Mouse (Mus musculus) ovary, postnatal 14 days (tissue): ENCODE data around the gene Kcnb1.

ENCODE experiments used
- DNase-seq: peaks from one replicate; pipeline ENCODE4 v3.0.0; 2022; ENCODE audit warnings: low spot score

The Kcnb1 gene

DNA sequence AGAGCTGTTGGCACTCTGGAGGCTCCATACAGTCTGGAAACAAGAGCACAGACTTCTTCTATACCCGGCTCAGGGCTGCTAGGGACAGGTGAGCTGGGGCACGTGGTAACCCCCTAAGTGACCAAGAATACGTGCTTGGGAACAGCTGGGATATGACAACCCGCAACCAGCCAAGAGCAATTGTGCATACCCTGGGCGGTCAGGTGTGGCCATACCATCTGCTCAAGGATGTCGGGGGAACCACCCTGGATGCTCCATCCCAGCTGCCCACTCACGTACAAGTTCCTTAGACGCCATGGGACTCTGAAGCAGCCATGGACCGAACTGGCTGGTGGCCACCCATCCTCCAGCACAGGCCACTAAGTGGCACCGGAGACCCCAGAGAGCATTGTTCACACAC lies 26.8 kb downstream of the Kcnb1 start:
- no peak for DNase-seq

DNA sequence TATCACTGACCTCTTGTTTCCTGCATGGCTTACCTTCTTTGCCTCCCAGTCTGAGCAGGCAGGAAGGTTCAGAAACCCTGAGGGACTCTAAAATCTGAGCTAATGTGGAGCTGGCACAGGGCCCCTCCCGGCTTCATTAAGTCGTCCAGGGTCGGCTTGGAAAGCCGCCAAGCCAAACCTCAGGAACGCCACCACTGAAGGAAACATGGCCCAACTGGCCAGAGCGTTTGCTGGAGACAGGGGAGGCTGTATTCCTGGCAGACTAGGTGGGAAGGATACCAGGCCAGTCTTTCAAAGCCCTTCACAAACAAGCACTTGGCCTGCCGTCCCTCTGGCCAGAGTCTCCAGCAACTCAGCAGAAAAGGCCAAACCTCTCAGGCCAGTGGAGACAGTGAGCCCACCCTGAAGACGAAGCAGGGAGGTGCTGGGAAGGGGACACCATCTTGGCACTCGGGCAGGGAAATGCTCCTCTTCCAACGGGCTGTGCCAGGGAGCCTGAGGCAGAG lies 27.4 kb downstream of the Kcnb1 start:
- peak; percentile 40 for DNase-seq

DNA sequence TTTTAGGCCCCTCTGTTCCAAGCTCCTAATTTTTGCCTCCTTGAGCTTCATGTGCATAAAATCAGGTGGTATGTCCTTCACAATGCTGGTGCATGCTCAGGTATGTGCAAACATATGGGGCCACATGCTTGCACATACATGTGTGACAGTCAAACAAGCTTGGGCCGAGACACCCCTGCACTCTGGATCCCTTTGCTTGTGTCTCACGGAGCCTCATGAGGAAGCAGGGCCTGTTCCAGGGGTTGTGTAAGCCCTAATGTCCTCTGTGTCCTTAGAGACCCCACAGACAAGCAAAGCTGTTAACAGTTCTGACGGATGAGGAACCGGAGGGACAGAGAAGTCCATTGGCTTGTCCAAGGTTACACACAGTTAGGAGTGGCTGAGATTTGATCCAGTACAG lies 30.2 kb downstream of the Kcnb1 start:
- DNase-seq = no peak

GRCm38 (mm10) chr2:167158780-167159179 lies 31.2 kb downstream of the Kcnb1 start:
- DNase-seq = no peak

DNA sequence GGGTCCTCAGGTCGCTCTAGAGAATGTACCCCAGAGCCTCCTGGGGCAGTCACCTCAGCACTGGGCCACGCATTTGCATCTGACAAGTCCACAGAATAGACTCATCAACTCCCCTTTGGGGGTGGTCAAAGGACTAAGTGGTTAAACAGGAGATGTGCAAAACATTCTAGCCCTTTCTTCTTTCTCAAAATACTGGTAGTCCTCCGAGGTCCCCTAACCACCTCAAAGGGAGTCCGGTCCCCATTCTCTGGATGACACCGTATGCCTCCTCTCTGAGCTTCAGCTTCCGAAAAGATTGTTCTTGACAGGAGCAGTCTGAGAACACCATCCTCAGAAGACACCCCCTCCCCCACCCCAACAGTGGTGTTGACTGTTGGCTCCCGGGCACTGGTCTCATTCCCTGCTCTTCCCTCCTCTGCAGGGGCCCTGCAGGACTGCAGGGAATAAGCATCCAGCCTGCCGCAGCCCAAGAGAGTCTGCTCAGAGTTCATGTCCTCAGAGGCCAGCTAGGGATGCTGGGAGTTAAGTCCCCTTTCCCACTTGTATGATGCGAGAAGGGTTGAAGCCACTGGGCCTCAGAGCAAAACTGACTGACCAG lies 33.7 kb downstream of the Kcnb1 start:
- DNase-seq = no peak

- no peak for DNase-seq
These were observed 34.4 kb downstream of the Kcnb1 start for GRCm38 (mm10) chr2:167155541-167155973.

- no peak for DNase-seq
These were observed 39.1 kb downstream of the Kcnb1 start for GRCm38 (mm10) chr2:167150880-167151279.

DNA sequence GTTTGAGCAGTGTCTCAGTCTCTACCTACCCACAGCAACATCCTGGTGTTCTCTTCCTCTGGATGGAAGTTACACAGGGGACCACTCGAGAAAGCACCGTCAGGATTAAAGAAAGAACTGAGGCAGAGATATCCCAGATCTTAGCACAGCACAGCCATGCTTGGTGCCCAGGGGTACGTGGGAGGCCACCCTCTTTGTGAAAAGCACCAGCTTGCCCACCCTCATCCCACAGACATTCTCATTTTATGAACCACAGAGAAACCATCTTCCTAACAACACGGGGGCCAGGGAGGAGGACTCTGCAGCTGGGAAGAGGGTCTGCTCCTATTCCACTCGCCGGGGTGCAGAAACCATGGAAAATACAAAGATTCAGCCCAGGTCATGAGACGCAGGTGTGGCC lies 39.8 kb downstream of the Kcnb1 start:
- DNase-seq = no peak

DNA sequence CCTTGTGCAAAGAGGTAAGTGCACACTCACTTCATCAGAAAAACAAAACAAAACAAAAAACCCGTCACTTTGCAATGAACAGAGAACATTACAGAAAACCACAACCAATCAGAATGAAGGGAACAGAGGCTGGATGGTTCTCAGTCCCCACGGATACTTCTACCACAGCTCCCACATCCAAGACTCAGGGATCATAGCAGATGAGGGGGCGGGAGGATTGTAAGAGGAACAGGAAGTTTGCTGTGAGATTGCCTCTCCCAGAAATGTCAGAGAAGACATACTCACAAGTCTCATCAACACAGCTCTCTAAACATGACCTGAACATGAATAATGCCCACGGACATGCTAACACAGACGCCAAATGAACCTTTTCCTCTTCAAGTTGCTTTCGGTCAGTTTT lies 40.9 kb downstream of the Kcnb1 start:
- no peak for DNase-seq

- DNase-seq = no peak
These were observed 42.2 kb downstream of the Kcnb1 start for GRCm38 (mm10) chr2:167147708-167148107.

DNA sequence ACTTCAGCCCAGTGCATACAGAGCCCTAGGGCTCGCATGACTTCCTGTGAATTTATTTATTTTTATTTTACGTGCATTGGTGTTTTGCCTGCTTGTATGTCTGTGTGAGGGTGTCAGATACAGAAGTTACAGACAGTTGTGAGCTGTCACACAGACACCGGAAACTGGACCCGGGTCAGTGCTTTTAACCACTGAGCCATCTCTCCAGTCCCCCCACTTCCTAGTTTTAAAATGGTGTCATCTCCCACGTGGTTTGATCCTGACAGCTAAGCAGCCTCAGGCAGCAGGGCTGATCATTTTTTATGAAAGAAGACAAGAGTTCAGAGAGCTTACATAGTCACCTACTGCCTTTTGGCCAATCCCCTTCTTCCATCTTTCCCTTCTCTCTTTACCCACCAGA lies 44.1 kb downstream of the Kcnb1 start:
- no peak for DNase-seq

- no peak for DNase-seq
These were observed 45.3 kb downstream of the Kcnb1 start for GRCm38 (mm10) chr2:167144439-167145307.

DNA sequence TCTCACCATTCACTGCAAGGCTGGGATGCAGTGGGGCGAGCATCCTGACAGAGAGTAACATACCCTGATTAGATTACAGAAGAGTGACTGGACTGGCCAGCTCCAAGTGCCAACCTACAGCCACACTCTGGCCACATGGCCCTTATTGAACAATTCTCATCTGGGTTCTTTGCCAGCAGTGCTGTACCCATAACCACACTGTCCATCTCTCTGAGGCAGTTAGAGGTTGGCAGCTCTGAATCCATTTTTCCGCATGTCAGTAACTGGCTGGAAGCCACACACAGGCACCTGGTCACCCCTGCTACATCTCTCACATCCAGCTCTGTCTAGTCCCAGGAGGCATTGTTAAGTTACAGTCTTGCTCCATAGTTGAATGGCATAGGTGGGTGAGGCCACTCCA lies 46.0 kb downstream of the Kcnb1 start:
- DNase-seq = no peak

GRCm38 (mm10) chr2:167142282-167142681 lies 47.7 kb downstream of the Kcnb1 start:
- DNase-seq = no peak

- no peak for DNase-seq
These were observed 48.1 kb downstream of the Kcnb1 start for GRCm38 (mm10) chr2:167141810-167142209.

- DNase-seq = no peak
These were observed 50.1 kb downstream of the Kcnb1 start for GRCm38 (mm10) chr2:167139801-167140269.

GRCm38 (mm10) chr2:167138611-167139010 lies 51.3 kb downstream of the Kcnb1 start:
- DNase-seq = no peak

DNA sequence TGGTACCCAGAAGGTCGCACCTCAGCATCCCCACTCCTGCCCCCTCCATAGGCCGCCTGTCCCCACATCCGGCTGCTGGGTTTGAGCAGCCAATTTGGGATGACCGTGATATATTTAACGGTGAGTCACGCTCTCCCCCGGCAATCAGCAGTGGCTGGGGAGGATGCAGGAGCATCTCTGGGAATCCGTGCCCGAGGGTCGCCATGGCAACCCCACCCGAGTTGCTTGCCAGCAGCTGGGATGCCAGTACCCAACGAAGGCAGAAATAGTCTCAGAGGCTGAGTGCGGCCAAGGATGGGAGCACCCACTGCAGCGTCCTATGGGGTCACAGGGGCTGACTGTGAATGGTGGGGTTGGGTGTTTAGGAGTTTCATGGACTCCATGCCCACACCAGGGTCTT lies 53.0 kb downstream of the Kcnb1 start:
- DNase-seq = no peak

GRCm38 (mm10) chr2:167132041-167132440 lies 57.9 kb downstream of the Kcnb1 start:
- no peak for DNase-seq

- DNase-seq = no peak
These were observed 59.7 kb downstream of the Kcnb1 start for GRCm38 (mm10) chr2:167130050-167130770.

DNA sequence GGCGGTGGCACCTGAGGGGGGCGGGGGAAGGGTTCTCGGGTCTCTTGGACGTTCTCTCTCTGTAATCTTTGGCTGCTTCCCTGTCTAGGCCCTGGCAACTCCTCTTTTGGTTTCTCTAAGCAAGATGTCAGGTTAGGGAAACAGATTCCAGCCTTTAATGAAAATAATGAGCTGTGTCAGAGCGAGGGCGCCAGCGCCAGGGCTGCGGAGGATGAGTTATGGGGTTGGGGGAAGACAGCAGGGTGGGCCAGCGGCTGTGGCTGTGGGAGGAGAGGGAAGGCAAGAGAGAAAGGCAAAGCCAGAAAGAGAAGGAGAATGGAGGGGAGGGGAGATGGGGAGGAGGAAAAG lies 60.4 kb downstream of the Kcnb1 start:
- DNase-seq = peak; percentile 56

- DNase-seq = peak; percentile 43
These were observed 61.0 kb downstream of the Kcnb1 start for GRCm38 (mm10) chr2:167128699-167129607.
